Mouse (Mus musculus): Measurements from ENCODE around the gene Sez6l2.

GRCm38 (mm10) chr7:126941171-126941570 lies 9.2 kb upstream of the Sez6l2 start:
- TF ChIP-seq CTCF (IDR thresholded peaks at IDR 0.05; ENCODE audit: low read depth, low read length) (no peak), GATA1 (IDR thresholded peaks at IDR 0.05; ENCODE audit: borderline replicate concordance, low read length) (no peak), POLR2AphosphoS5 (IDR thresholded peaks at IDR 0.05; ENCODE audit: insufficient replicate concordance, low read depth, low read length) (no peak)

Measured in G1E (cell line).